ENCODE assay signal across 23 mouse cellular contexts in the genomic region with DNA sequence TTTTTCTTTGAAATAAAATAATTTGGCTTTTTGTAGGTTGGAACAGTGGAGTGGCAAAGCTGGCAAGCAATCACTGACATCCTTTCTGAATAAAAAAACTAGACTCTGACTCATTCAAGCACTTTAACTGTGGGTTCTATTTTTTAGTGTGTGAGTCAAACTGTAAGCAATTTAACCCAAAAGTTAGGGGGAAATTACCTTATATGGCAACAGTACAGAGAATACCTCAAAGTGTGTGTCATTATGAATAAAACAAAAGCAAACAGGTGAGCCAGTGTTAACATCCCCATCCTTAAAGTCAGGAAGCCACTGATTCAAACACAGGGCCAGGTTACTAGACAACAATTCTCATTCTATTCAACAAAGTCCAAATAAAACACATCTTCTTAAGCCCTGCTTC. TPM values are rescaled to one million over a fixed set of nuclear protein-coding genes. Genes with fewer than 3 reads are reported as not detected.
DNase-seq lines count a peak whose midpoint lies in the region; ATAC-seq and TF ChIP-seq lines count a peak whose summit lies in the region.
"Had no signal": no experiment of that assay in that cellular context is flagged by ENCODE, and none has a peak within 500 bp of the region (broad histone marks: within the 10 kb centered on the region; RNA-seq: fewer than 3 reads in every experiment).

No protein-coding gene starts in this region.

- H3K79me3 ChIP-seq in C2C12 (ENCODE audit: low read depth): peaks cover 66% of the 10 kb centered on the region

- peak; percentile 85 for DNase-seq in 3T3-L1 (ENCODE audit: low read depth, low spot score)
- peak; percentile 79 for DNase-seq in NIH3T3 (ENCODE audit: low read depth)
- peak; percentile 80 for DNase-seq in induced T-regulatory cell, adult 2 months (ENCODE audit: low read depth)
- DNase-seq in embryo, embryonic 9.5 days (ENCODE audit: extremely low spot score): no peak
- no peak for DNase-seq in neural tube, embryonic 10.5 days (ENCODE audit: extremely low spot score, low spot score)
- DNase-seq: adrenal gland, adult 2 months; cerebellum, adult 18-20 months; cerebellum, postnatal 36 days; embryo, embryonic 11 days; kidney, adult 11 months; kidney, postnatal 4 days; liver; lung, postnatal 4 days; midbrain, embryonic 14.5 days; thymus, adult 18-20 months had no signal

- no peak overlapping the region for H3K4me3 ChIP-seq in C2C12 (ENCODE audit: insufficient read depth, poor library complexity, severe bottlenecking)
- H3K4me3 ChIP-seq in kidney, embryonic 16.5 days (ENCODE audit: low read length): no peak overlapping the region
- H3K4me3 ChIP-seq: heart, embryonic 10.5 days; kidney, embryonic 15.5 days; liver, embryonic 15.5 days; lung, embryonic 15.5 days had no signal

- no peak for ATAC-seq in kidney, embryonic 16.5 days (ENCODE audit: low FRiP score, low TSS enrichment)
- ATAC-seq: forebrain, embryonic 16.5 days; hindbrain, embryonic 16.5 days had no signal

- no peak overlapping the region for H3ac ChIP-seq in C2C12 (ENCODE audit: control insufficient read depth, insufficient read length, low read depth)

- no peak overlapping the region for H3K4me2 ChIP-seq in kidney, embryonic 16.5 days (replicated peaks; ENCODE audit: low read depth, low read length)
- H3K4me2 ChIP-seq: kidney, embryonic 15.5 days; liver, embryonic 15.5 days; lung, embryonic 15.5 days had no signal

- no peak overlapping the region for H3K9ac ChIP-seq in kidney, embryonic 16.5 days (replicated peaks; ENCODE audit: low read length)
- H3K9ac ChIP-seq: kidney, embryonic 15.5 days; liver, embryonic 15.5 days; lung, embryonic 15.5 days had no signal

- H3K27ac ChIP-seq in kidney, embryonic 16.5 days (ENCODE audit: low read length): no peak overlapping the region
- H3K27ac ChIP-seq: heart, embryonic 10.5 days; kidney, embryonic 15.5 days; liver, embryonic 15.5 days; lung, embryonic 15.5 days had no signal

- H3K36me3 ChIP-seq in C2C12 (ENCODE audit: control insufficient read depth, insufficient read depth): peaks cover 8% of the 10 kb centered on the region
- no peaks in the 10 kb centered on the region for H3K36me3 ChIP-seq in kidney, embryonic 16.5 days (ENCODE audit: insufficient read depth, low read length)
- H3K36me3 ChIP-seq: kidney, embryonic 15.5 days; liver, embryonic 15.5 days; lung, embryonic 15.5 days had no signal

- no peaks in the 10 kb centered on the region for H3K9me3 ChIP-seq in kidney, embryonic 16.5 days (ENCODE audit: low read length)
- H3K9me3 ChIP-seq: heart, embryonic 10.5 days; kidney, embryonic 15.5 days; liver, embryonic 15.5 days; lung, embryonic 15.5 days had no signal

- H3K4me1 ChIP-seq in kidney, embryonic 16.5 days (ENCODE audit: insufficient read depth, low read length): no peaks in the 10 kb centered on the region
- H3K4me1 ChIP-seq: kidney, embryonic 15.5 days; liver, embryonic 15.5 days; lung, embryonic 15.5 days had no signal

- peaks cover 93% of the 10 kb centered on the region for H3K79me2 ChIP-seq in C2C12 (ENCODE audit: control insufficient read depth, insufficient read depth)

- no peaks in the 10 kb centered on the region for H3K27me3 ChIP-seq in C2C12 (ENCODE audit: control insufficient read depth, insufficient read depth, insufficient read length)
- H3K27me3 ChIP-seq in kidney, embryonic 16.5 days (ENCODE audit: insufficient read depth, low read length): no peaks in the 10 kb centered on the region
- H3K27me3 ChIP-seq: kidney, embryonic 15.5 days; liver, embryonic 15.5 days; lung, embryonic 15.5 days had no signal

- no peak for TF ChIP-seq CTCF in C2C12 (IDR thresholded peaks at IDR 0.05; ENCODE audit: control insufficient read depth, insufficient read depth, insufficient read length)

TF ChIP-seq in C2C12, 6 proteins besides CTCF, POLR2A, EP300 and RAD21:
- peak; percentile 65 for TF ChIP-seq MYOD1 (IDR thresholded peaks at IDR 0.05; ENCODE audit: control insufficient read depth, insufficient read length, low read depth)
- peak; percentile 71 for TF ChIP-seq FOSL1 (IDR thresholded peaks at IDR 0.05; ENCODE audit: insufficient read depth, low read length, poor library complexity, severe bottlenecking)
- TF ChIP-seq MYOG (IDR thresholded peaks at IDR 0.05; ENCODE audit: control insufficient read depth, extremely low read depth, insufficient read length): no peak

RNA-seq across cellular contexts. Expression of a gene that starts 36.5 kb away (rescaled TPM):
- polyA plus RNA-seq in C2C12 (2012; fragmentation: generic; extraction: Trizol): 40.0 TPM
- polyA plus RNA-seq in kidney, embryonic 16.5 days (2015; fragmentation: Nextera tagmentation; extraction: Ambion mirVana): 47.9 and 50.7 TPM in 2 replicates

Comparison
In these comparisons a context has a peak if more than half of its experiments do, and no peak if none do; other contexts are left out.
1. DNase-seq: peak in 3T3-L1 (single experiment), NIH3T3 (single experiment) and induced T-regulatory cell, adult 2 months (single experiment); none in embryo, embryonic 9.5 days (single experiment) and neural tube, embryonic 10.5 days (single experiment).